Mouse (Mus musculus): ENCODE measurements around the gene Chil1.

Gene Chil1

DNA sequence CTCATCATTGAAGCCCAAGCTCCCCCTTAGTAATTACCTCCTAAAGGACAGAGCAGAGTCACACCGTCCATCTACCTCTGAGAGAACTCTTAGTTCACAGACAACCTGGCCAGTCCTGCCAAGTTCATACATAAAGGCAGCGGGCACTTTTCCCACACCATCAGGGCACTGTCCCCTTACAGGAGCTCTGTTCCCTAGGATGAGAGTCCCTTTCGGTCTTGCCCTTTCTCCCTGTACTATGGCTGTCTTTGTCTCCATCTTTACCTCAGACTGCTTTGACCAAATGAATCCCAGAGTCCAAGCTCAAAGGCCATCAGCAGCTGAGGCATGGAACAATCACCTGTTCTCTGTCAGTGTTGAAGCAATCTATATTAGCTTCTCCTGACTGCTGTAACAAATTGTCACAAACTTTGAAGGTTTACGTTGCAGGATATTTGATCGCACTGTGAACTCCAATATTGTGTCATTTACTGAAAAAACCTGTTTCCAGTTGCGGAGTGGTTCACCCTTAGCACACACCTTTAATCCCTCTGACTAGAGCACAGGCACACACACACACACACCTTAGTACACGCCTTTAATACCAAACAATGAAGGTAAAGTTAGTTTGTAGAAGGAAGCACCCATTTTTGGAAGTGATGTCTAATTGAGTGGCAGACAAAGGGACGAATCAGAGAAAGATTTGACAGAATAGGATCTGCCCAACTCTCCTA lies 12.8 kb upstream of the Chil1 start:
- no peak for DNase-seq (ENCODE audit: low spot score in 2 of 2)

DNA sequence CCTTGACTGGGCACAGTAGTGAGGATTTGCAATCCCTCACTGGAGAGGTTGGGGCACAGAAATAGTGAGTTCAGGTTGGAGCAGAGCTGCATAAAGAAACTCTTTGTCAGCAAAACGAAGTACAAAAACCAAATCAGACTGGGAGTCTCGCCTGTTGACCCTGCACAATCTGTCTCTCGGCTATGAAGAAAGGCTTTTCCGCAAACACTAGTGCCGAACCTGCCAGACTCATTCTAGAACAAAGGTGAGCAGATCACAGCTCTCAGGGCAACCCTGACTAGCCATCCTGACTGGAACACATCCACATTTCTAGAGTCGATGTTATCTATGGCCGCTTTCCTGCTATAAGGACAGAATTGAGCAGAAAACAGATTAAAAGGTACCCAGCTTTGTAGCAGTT lies 8.9 kb upstream of the Chil1 start:
- DNase-seq (ENCODE audit: low spot score in 2 of 2) = no peak

DNA sequence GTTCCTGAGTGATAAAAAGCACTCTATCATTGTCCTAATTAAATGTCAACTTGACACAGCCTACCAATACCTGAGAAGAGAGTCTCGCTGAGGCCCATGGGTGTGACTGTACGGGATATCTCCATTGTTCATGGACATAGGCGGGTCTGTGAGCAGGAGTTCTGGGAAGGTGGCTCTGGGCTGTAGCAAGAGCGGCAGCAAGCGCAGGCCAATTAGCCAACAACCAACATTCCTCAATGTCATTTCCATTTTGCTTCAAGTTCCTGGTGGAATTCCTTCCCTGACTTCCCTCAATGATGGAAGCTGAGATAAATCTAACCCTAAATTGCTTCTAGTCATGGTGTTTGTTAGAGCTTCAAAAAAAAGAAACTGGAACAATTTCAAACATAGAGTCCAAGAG lies 4.0 kb upstream of the Chil1 start:
- no peak for DNase-seq (ENCODE audit: low spot score in 2 of 2)

DNA sequence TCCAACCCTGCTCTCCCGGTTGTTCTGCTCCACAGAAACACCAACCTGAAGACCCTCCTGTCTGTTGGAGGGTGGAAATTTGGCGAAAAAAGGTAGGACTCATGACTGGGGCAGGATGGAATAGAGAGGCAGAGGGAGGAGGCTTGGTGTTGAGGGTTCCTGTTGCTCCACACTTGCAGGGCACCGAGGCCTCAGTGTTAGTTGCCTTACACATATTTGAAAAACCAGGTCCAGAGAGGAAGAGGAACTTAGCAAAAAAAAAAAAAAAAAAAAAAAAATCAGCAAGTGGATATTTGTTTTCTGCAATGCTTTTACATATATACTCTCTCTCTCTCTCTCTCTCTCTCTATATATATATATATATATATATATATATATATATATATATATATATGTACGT lies 2.1 kb downstream of the Chil1 start:
- no peak for DNase-seq (ENCODE audit: low spot score in 2 of 2)

DNA sequence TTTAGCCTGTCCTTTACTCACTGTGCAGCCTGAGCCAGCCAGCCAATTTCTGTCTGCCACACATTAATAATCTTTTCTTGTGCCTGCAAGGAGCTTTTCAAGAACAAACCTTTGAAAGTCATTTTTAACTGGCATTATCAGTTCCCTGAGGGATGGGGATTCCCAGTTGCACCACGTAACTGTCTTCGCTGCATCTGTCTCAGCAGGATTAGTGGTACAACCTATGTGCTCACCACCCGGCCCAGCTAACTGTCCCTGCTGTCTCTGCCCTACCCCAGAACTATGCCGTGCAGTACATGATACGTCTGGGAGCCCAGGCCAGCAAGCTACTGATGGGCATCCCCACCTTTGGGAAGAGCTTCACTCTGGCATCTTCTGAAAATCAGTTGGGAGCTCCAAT lies 6.2 kb downstream of the Chil1 start:
- no peak for DNase-seq (ENCODE audit: low spot score in 2 of 2)

DNA sequence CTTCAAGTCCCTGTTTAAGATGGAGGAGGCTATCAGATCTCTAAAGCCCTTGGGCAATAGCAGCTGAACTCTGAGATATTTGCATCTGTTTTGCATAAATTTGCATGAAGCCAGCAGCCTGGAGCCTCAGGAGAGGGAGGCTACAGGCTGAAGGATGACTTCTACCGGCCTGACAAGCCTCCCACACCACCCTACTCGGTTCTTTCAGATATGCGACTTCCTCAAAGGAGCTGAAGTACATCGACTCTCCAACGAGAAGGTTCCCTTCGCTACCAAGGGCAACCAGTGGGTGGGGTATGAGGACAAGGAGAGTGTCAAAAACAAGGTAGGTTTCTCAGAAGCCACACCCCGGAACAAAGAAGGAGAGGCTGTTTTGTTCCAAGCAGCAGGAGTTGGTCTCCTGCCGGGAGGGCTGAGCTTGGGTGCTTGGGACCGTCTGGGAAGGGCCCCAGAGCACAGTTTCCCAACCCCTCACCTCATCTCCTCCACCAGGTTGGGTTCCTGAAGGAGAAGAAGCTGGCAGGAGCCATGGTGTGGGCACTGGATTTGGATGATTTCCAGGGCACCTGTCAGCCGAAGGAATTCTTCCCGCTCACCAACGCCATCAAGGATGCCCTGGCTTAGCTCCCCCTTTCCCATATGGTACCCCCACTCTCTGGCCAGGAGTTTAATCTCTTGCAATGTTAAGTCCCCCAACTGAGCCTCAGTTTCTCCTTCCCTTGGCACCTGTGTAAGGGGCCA lies 7.2 kb downstream of the Chil1 start:
- DNase-seq (ENCODE audit: low spot score in 2 of 2) = no peak

DNA sequence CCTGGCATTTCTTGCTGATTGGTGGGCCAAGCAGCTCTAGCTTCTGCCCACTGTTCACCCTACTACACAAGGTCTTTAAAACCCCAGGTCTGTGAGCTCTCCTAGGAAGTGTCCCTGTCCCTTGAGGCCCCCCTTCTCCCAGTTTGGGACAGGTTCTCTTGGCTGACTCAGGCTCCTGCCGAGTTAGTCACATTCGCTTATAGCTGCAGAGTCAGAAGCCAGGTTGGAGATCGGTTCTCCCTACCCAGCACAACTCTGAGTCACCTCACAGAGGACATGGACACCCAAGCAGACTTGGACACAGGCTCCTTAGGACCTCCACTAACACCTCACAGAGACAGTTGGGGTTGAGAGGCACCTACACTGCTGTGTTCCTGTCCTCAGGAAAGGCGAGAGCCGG lies 9.2 kb downstream of the Chil1 start:
- no peak for DNase-seq (ENCODE audit: low spot score in 2 of 2)

DNA sequence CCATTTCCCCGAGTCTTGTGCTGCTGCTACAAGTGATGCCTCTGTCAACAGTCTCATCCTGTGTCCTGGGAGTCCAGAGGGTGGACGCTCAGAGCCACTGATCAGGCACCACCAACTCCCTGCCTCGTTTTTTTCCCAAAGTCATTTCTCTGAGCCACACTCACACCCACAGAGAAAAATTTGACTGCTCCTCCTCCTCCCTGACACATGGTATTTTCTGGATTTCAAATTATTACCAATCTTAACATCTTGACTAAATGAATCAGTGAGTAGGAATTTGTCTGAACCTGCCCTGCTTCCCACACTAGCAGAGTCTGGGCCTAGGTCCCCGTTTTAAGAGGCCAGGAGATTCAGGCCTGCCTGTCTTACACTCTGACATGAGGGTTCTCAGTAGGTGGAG lies 10.0 kb downstream of the Chil1 start:
- no peak for DNase-seq (ENCODE audit: low spot score in 2 of 2)

DNA sequence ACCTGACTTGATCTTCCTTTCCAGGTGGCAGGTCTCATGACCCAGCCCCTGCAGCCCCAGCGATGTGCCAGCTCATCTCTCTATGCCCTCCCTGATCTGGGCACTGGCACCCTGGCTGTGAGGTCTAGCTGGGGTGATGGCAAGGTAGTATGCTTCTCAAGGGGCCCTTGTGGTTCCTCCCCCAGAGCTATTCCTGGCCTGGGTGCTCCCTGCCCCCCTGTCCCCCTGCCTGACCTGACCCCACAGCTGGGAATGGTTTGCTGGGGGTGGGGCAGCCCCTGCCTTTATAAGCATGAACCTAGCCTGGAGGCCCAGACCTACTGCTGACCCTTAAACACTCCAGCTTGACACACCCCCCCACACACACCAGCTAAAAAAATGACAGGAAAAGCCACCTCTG lies 11.2 kb downstream of the Chil1 start, which contains the start of gene Mybph:
Mybph (plus strand) TSS at position 323 of the 400 bp plus-strand sequence.
- DNase-seq (ENCODE audit: low spot score in 2 of 2) = no peak

DNA sequence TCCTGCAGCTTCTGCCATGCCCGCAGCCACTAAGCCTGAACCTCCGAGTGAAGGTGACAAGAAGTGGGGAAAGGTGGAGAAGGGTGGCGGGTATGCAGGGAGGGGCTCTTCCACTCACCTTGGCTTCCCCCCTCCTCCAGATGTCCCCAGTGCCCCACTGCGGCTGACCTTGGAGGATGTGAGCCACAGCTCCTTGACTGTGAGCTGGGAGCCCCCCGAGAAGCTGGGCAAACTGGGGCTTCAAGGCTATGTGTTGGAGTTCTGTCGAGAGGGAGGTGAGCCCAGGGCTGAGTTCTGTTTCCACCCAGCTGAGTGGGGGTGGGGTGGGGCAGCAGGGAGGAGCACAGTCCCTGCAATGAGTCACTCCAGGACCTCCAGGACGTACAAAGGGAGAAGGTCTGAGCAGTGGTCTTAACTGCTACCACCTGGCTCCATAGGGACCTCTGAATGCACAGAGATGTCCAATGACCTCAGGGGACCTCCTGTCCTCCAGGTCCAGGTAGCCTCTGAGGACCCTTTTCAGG lies 11.8 kb downstream of the Chil1 start:
- no peak for DNase-seq (ENCODE audit: low spot score in 2 of 2)

DNA sequence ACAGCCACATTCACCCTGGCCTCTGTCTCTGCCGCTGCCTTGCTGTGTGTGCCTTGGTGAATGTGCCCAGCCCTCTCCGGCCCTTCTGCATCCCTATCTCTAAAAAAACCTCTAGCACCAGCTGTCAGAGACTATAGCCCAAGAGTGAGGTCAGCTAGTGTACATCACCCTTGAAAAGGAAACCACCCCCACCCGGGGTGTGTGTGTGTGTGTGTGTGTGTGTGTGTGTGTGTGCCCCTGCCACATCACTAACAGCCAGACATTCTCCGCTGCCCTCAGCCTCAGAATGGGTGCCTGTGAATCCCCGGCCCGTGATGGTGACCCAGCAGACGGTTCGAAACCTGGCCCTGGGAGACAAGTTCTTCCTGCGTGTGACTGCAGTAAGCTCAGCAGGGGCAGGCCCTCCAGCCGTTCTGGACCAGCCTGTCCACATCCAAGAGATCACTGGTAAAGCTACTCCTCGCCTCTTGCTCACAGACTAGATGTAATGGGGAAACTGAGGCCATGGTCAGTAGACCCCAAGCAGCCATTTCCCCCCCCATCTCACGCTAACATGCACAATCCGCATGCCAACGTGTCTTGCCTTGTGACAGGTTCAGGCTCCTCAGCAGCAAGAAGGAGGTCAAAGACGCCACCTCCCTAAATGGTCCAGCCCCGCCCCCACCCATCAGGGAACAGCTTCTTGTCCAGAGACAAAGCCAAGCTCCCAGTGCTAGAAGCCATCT lies 12.5 kb downstream of the Chil1 start:
- DNase-seq (ENCODE audit: low spot score in 2 of 2) = no peak

DNA sequence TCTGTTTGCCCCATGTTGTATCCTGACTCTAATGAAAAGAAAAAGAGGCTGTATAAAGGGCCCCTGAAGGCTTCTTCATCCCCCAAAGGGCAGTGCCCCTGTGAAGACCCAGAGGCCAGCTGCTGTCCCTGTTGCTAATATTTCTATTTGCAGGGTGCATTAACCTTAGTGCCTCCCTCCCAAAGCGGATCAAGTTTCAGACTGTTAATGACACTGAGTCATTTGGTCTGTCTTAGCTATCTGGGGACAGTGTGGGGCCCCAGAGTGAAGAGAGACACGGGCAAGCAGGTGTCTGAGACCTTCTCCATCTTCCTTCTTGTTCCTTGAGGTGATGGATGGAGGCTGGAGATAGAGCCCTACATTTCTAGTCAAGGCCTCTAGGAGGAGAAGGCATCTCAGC lies 13.1 kb downstream of the Chil1 start:
- no peak for DNase-seq (ENCODE audit: low spot score in 2 of 2)

DNA sequence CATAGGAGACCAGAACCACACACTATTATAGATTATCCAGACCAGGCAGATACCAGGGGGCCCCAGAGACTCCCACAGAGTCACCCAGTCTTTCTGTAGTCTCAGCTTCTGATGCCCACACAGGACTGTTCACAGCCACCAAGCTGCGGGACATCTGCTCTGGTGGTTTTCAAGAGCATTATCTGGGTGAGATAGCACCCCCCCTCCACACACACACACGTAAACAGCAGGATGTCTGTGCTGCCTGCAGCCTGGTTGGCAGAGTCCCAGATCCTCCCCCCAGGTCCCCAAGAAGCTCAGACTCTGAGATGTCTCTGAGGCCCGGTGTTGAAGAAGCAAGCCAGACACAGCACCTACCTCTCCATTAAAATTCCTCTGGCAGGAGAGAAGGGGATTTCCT lies 13.6 kb downstream of the Chil1 start:
- DNase-seq (ENCODE audit: low spot score in 2 of 2) = no peak

DNA sequence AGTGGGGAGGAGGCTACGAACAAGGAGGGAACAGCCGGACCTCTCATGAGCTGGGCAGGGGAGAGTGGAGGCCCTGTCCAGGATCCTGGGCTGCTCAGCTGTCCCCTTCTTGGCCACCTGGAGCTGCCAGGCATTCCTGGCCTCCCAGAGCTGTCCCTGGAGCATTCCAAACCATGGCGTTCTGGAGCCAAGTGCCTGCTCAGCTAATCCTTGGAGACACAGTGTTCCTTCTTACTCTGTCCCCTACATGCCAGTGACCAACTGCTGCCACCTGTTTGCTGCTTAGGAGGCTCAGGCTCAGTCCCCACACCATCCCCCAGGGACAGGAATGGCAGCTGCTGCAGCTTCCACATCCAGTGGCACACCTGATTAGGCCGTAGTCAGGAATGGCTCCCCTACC lies 14.0 kb downstream of the Chil1 start:
- DNase-seq (ENCODE audit: low spot score in 2 of 2) = peak; percentile 16 to 18

DNA sequence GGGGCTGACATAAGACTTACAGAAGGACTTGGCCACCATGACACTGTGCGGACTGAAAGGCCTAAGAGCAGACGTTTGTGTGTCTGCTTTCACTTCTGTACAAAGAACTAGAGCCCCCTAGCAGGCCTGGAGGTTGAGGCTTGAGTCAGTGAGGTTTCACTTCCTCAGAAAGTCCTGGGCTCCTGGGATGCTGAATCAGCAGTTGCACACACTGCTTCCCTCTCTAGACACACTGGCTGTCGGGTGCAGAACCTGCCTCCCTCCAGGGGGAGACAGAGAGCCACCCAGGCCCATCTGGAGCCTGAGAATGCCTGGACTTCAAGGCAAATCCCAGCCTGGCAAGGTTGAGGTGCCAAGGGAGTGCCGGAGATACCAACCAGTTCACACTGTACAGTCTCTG lies 14.4 kb downstream of the Chil1 start:
- DNase-seq (ENCODE audit: low spot score in 2 of 2) = peak; percentile 77 to 78

DNA sequence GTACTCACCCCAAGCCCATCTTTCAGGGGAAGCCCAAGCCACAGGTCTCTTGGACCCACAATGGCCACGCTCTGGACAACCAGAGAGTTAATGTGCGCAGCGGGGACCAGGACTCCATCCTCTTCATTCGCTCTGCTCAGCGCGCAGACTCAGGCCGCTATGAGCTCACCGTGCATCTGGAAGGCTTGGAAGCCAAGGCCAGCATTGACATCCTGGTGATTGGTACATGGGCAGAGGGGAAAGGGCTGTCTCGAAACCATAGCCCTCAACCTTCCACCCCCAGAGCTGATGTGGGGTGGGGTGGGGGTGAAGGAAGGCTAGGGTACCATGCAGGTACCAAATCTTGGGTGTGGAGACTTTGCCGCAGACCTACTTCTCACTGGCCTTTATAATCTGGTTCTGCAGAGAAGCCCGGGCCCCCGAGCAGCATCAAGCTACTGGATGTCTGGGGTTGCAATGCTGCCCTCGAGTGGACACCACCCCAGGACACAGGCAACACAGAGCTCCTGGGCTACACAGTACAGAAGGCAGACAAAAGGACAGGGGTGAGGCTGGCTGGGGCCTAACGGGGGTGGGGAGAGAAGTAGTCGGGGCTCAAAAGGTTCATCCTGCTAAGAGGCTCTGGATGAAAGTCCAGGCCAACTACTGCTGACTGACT lies 15.5 kb downstream of the Chil1 start:
- no peak for DNase-seq (ENCODE audit: low spot score in 2 of 2)

DNA sequence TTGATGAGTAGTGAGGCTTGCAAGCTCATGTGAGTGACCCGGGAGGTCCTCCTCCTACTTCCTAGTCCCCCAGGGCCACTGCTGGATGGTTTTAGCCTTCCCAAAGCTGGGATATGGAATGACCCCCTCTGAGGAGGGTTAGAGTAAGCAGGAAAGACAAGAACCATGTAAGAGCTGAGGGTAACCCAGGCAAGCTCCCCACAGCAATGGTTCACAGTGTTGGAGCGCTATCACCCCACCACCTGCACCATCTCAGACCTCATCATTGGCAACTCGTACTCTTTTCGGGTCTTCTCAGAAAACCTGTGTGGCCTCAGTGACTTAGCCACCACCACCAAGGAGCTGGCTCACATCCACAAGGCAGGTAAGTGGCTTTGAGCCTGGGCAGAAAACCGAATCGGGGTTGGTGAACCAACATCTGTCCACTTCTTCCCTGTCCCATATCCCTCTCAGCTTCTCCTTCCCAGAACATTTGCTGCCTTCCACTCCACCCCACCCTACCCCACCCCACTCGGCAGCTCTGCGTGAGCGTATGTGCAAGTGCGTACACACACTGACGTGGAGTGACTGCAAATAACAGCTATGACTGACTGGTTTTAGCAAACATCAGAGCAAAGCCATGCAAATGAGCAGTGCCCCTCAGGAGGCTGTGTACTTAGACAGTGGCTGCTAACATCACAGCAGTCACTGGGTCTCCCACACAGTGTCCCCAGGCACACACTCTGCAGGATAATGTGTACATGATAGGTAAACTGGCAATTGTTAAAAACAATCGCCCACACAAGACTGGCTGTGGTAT lies 16.4 kb downstream of the Chil1 start:
- DNase-seq (ENCODE audit: low spot score in 2 of 2) = no peak

DNA sequence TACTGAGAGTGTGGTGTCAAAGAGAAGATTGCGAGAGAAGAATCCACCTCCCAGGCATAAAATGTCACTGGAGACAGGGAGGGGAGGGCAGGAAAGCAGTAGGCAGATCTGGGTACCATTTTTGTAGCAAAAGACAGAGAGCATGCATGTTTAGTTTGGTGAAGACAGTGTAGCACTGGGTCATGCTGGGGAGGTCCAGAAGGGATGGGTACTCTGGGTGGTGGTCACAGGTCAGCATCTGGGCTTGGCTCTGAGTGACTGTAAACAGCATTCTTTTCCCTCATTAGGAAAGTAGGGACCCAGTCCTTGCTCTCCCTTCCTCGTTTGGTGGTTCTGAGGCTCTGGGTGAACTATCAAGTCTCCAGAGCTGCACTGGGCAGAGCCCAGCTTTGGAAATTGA lies 18.5 kb downstream of the Chil1 start:
- no peak for DNase-seq (ENCODE audit: low spot score in 2 of 2)

DNA sequence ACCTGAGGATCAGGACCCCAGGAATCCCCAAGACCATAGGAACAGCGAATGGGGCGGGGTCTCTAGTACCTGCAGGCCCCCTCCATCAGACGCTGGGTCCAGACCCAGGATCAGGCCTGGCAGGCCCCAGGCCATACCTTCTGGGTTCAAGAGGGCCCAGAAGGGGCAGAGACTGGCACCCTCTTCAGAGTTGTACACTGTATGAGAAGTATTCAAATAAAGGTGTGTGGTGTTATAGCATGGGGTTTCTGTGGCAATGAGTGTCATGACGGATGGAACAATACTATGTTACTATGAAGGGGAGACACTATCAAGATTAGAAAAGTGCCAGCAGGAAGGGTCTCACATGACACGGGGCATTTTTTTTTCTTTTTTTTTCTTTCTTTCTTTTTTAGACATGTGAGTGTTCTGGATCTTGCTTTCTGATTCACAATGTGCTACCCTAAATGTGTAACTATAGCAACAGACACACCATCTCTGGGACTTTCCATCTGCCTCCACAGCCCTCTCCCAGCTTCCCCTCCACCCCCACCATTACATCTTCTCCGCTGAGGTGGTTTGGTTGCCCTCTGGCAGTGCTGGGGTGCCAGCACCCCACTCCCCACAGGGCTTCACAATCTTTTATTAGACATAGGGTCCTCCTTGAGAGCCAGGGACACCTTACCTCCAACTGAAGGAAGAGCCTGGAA lies 19.2 kb downstream of the Chil1 start:
- DNase-seq (ENCODE audit: low spot score in 2 of 2) = no peak

DNA sequence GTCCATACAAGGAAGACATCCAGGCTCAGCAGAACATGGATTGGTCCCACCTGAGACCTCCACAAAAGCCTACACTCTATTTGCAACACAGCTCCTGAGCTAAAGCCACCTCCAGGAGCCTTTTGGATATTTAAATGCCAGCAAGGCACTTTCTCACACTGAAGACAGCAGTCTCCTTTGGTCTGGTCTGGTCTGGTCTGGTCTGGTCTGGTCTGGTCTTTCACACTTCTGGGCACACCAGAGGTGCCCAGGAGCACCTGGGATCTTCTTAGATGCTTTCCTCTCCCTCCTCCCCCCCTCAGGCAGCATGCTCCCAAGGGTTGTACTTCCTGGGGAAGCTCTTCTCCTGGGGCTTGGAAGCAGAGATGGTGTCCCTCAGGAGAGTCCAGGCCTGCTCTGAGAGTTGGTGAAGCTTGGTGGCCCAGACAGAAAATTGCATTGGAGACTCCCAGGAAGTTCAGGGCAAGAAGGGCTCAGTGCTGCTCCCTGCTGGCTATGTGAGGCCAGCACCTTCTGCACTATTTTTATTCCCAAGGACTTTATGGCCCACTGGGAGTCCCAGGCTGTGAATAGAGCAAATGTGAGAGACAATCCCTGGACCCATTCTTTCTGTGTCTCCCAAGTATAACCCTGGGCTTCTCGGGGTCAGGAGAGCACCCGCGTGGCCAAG lies 19.9 kb downstream of the Chil1 start:
- DNase-seq (ENCODE audit: low spot score in 2 of 2) = peak; percentile 27 to 35

Data from heart, adult 9 months (tissue).